Mouse (Mus musculus) small intestine, adult 2 months (tissue): ENCODE data around the gene Rpp14. TPM values are rescaled to one million over a fixed set of nuclear protein-coding genes. Genes with fewer than 3 reads are reported as not detected.

Experiments
- H3K27ac ChIP-seq: fragments of 200-500 bp; 2 replicates; pipeline ENCODE4 v1.5.1; 2012; ENCODE audit warnings: low read depth, low read length, control low read depth, inconsistent platforms; ENCODE audit not compliant: insufficient read depth
- H3K27me3 ChIP-seq: fragments of 200-500 bp; 2 replicates; pipeline ENCODE4 v1.6.1; 2012; ENCODE audit warnings: mild to moderate bottlenecking, moderate library complexity, low read length, inconsistent platforms; ENCODE audit not compliant: control insufficient read depth, insufficient read depth
- H3K36me3 ChIP-seq: fragments of 200-500 bp; 2 replicates; pipeline ENCODE4 v1.6.1; 2012; ENCODE audit warnings: mild to moderate bottlenecking, low read length, control low read depth, inconsistent platforms; ENCODE audit not compliant: control insufficient read depth, insufficient read depth
- H3K4me1 ChIP-seq: fragments of 200-500 bp; 2 replicates; pipeline ENCODE4 v1.6.1; 2012; ENCODE audit warnings: low read length, inconsistent platforms, mixed read lengths; ENCODE audit not compliant: control insufficient read depth, insufficient read depth, insufficient read length
- H3K4me3 ChIP-seq: fragments of 200-500 bp; 2 replicates; pipeline ENCODE4 v1.5.1; 2012; ENCODE audit warnings: low read depth, mild to moderate bottlenecking, control low read depth, inconsistent platforms, low read length, moderate library complexity
- CTCF ChIP-seq: fragments of 200-500 bp; IDR thresholded peaks from 2 replicates; pipeline ENCODE4 v1.5.1; 2012; ENCODE audit warnings: low read depth, mild to moderate bottlenecking, control low read depth, inconsistent platforms, low read length, moderate library complexity, mixed read lengths; ENCODE audit not compliant: insufficient replicate concordance, insufficient read length; ENCODE audit errors: extremely low read depth
- POLR2A ChIP-seq: fragments of 200-500 bp; IDR thresholded peaks from 2 replicates; pipeline ENCODE4 v1.6.1; 2012; ENCODE audit warnings: low read depth, mild to moderate bottlenecking, control low read depth, inconsistent platforms, low read length, moderate library complexity
- WGBS: fragments of 180-500 bp; shearing (Covaris S2); methylation state at CpG from one replicate; pipeline ENCODE4 v1.1.7; 2018; 5-methylcytosine and 5-hydroxymethylcytosine counted together
- polyA plus RNA-seq: library from polyadenylated mRNA; depleted of rRNA; stranded (reverse); fragments of >200 nt; gene quantifications from 2 replicates; pipeline ENCODE4 v1.2.3, GENCODE M21; 2012

Gene Rpp14
- polyA plus RNA-seq, 1 experiment = 1.4 TPM

- TF ChIP-seq POLR2A (no peak), CTCF (no peak)
- Histone ChIP-seq H3K4me3 (no peak overlapping the region), H3K36me3 (peaks cover 12% of the 10 kb centered on the region), H3K27me3 (no peaks in the 10 kb centered on the region), H3K27ac (no peak overlapping the region), H3K4me1 (peaks cover 6% of the 10 kb centered on the region)
- WGBS = 87% methylated on average over 11 of the region's 11 CpGs
Measured at GRCm38 (mm10) chr14:8045187-8045846, 34.9 kb upstream of the Rpp14 start.

GRCm38 (mm10) chr14:8046839-8047238 lies 33.3 kb upstream of the Rpp14 start:
- 57% methylated on average over 6 of the region's 6 CpGs for WGBS
- TF ChIP-seq CTCF (no peak), POLR2A (no peak)
- H3K36me3 ChIP-seq = peaks cover 21% of the 10 kb centered on the region
- no peak overlapping the region for H3K27ac ChIP-seq
- H3K4me3 ChIP-seq = no peak overlapping the region
- no peaks in the 10 kb centered on the region for H3K27me3 ChIP-seq
- H3K4me1 ChIP-seq = peaks cover 6% of the 10 kb centered on the region

- TF ChIP-seq CTCF (no peak), POLR2A (no peak)
- Histone ChIP-seq H3K27ac (no peak overlapping the region), H3K4me1 (peaks cover 6% of the 10 kb centered on the region), H3K36me3 (peaks cover 20% of the 10 kb centered on the region), H3K27me3 (no peaks in the 10 kb centered on the region), H3K4me3 (no peak overlapping the region)
- 86% methylated on average over 10 of the region's 10 CpGs for WGBS
Measured at GRCm38 (mm10) chr14:8049334-8049733, 30.8 kb upstream of the Rpp14 start.

GRCm38 (mm10) chr14:8051869-8052268 lies 28.3 kb upstream of the Rpp14 start:
- H3K36me3 ChIP-seq = peaks cover 25% of the 10 kb centered on the region
- no peak overlapping the region for H3K4me3 ChIP-seq
- TF ChIP-seq POLR2A (no peak), CTCF (no peak)
- WGBS = 91% methylated on average over 2 of the region's 2 CpGs
- no peak overlapping the region for H3K27ac ChIP-seq
- H3K4me1 ChIP-seq = peaks cover 2% of the 10 kb centered on the region
- H3K27me3 ChIP-seq = no peaks in the 10 kb centered on the region

GRCm38 (mm10) chr14:8052661-8053060 lies 27.5 kb upstream of the Rpp14 start:
- Histone ChIP-seq H3K27ac (no peak overlapping the region), H3K4me1 (no peaks in the 10 kb centered on the region), H3K27me3 (no peaks in the 10 kb centered on the region), H3K4me3 (no peak overlapping the region), H3K36me3 (peaks cover 25% of the 10 kb centered on the region)
- 97% methylated on average over 7 of the region's 7 CpGs for WGBS
- TF ChIP-seq POLR2A (no peak), CTCF (no peak)

GRCm38 (mm10) chr14:8054310-8055102 lies 25.7 kb upstream of the Rpp14 start:
- no peak overlapping the region for H3K27ac ChIP-seq
- TF ChIP-seq POLR2A (no peak), CTCF (no peak)
- H3K4me3 ChIP-seq = no peak overlapping the region
- no peaks in the 10 kb centered on the region for H3K4me1 ChIP-seq
- peaks cover 22% of the 10 kb centered on the region for H3K36me3 ChIP-seq
- 59% methylated on average over 17 of the region's 17 CpGs for WGBS
- no peaks in the 10 kb centered on the region for H3K27me3 ChIP-seq

- H3K27me3 ChIP-seq = no peaks in the 10 kb centered on the region
- no peaks in the 10 kb centered on the region for H3K4me1 ChIP-seq
- H3K27ac ChIP-seq = no peak overlapping the region
- peaks cover 11% of the 10 kb centered on the region for H3K36me3 ChIP-seq
- no peak overlapping the region for H3K4me3 ChIP-seq
- WGBS = 78% methylated on average over 5 of the region's 5 CpGs
- no peak for TF ChIP-seq CTCF
- no peak for TF ChIP-seq POLR2A
Measured at GRCm38 (mm10) chr14:8056076-8056475, 24.1 kb upstream of the Rpp14 start.
